Mouse (Mus musculus) hindbrain, embryonic 13.5 days (tissue): ENCODE data around the gene Kctd6. TPM values are rescaled to one million over a fixed set of nuclear protein-coding genes. Genes with fewer than 3 reads are reported as not detected.
"Not testable (repeated sequence)": the region's sequence is repeated elsewhere in the genome, so short reads cannot be mapped to it uniquely, and the experiment has no call there.

ENCODE experiments used
- ATAC-seq: fragments of 200-750 bp; cut with Nextera tagmentation; 2 replicates; pipeline ENCODE4 v1.8.0; 2017; ENCODE audit warnings: moderate TSS enrichment; ENCODE audit not compliant: low FRiP score
- H3K27ac ChIP-seq: fragments of 300-500 bp; sonication (generic); 2 replicates; pipeline ENCODE4 v1.5.1; 2015; ENCODE audit warnings: inconsistent platforms, mild to moderate bottlenecking, moderate library complexity
- H3K27me3 ChIP-seq: fragments of 300-500 bp; sonication (generic); 2 replicates; pipeline ENCODE4 v1.6.1; 2015; ENCODE audit warnings: mild to moderate bottlenecking, inconsistent platforms
- H3K36me3 ChIP-seq: fragments of 300-500 bp; sonication (generic); 2 replicates; pipeline ENCODE4 v1.6.1; 2015; ENCODE audit warnings: mild to moderate bottlenecking, inconsistent platforms
- H3K4me1 ChIP-seq: fragments of 300-500 bp; sonication (generic); replicated peaks from 2 replicates; pipeline ENCODE4 v1.6.1; 2015; ENCODE audit warnings: inconsistent platforms
- H3K4me2 ChIP-seq: fragments of 300-500 bp; sonication (generic); 2 replicates; pipeline ENCODE4 v1.6.1; 2015; ENCODE audit warnings: inconsistent platforms, mild to moderate bottlenecking, moderate library complexity
- H3K4me3 ChIP-seq: fragments of 300-500 bp; sonication (generic); 2 replicates; pipeline ENCODE4 v1.5.1; 2015; ENCODE audit warnings: mild to moderate bottlenecking, inconsistent platforms
- H3K9ac ChIP-seq: fragments of 300-500 bp; sonication (generic); 2 replicates; pipeline ENCODE4 v1.6.1; 2015; ENCODE audit warnings: mild to moderate bottlenecking, inconsistent platforms
- H3K9me3 ChIP-seq: fragments of 300-500 bp; sonication (generic); 2 replicates; pipeline ENCODE4 v1.6.1; 2016; ENCODE audit warnings: inconsistent platforms
- WGBS: fragments of 180-500 bp; shearing (Covaris S2); methylation state at CpG from one replicate; pipeline ENCODE4 v1.1.7; 2015; 5-methylcytosine and 5-hydroxymethylcytosine counted together
- polyA plus RNA-seq: library from polyadenylated mRNA; unstranded; fragments of >200 nt; fragmentation: Nextera tagmentation; extraction: Ambion mirVana; gene quantifications from 2 replicates; pipeline ENCODE4 v1.2.1, GENCODE M21; 2015

Kctd6 gene
- polyA plus RNA-seq = 4.1 and 5.1 TPM in 2 replicates

DNA sequence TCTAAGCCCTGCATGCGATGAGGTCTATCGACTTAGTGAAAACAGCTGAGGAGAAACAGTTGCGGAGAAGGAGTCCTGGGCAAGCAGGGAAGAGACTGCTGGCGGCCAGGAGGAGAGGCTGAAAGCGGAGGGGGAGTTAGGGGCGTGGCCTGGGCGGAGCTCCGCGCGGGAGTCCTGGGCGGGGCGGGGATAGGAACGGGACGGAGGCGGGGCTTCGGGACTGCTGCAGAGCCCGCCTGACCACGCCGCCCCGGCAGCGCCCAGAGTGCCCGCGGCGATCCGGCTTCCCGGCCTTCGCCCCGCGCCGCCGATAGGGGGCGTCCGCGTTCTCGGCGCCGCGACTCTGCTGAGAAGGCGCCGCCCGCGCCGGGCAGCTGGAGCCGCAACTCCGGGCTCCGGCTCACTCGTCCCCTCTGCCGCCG lies at the start of gene Kctd6:
Gene Kctd6, plus strand, starts transcription at position 338 of the 422 bp plus-strand sequence.
- peak within 1 kb of the TSS; percentile 66 for H3K4me3 ChIP-seq
- peak within 1 kb of the TSS; percentile 91 for H3K27ac ChIP-seq
- peak; percentile 97 for ATAC-seq
- peak within 1 kb of the TSS; percentile 81 for H3K4me2 ChIP-seq
- H3K9ac ChIP-seq = peak within 1 kb of the TSS; percentile 84
- H3K9me3 ChIP-seq = no peaks in the 10 kb centered on the region
- H3K27me3 ChIP-seq = peaks cover 26% of the 10 kb centered on the region
- H3K36me3 ChIP-seq = no peaks in the 10 kb centered on the region
- peaks cover 32% of the 10 kb centered on the region for H3K4me1 ChIP-seq
- under 1% methylated on average over 23 of the region's 49 CpGs for WGBS

DNA sequence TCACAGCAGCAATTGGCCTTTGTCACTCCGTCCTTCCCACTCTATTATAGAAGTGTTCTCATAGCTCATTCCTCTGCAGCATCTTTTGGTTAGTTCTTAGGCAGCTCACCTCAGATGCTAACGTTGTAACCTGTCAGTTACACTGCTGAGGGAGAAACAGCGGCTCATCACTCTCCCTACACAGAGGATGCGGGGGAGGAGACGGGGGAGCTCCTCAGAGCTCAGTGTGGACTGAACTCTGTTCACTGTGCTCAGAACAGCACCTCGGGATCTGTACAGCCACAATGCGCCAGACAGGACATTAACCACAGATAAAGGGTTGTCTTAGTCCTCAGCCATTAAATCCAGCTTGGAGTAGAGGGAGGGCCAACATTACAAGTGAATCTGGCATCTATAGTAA lies 49.5 kb upstream of the Kctd6 start:
- 83% methylated on average over 7 of the region's 7 CpGs for WGBS
- Histone ChIP-seq H3K27ac (no peak overlapping the region), H3K36me3 (peaks cover 95% of the 10 kb centered on the region), H3K4me2 (no peak overlapping the region), H3K9ac (no peak overlapping the region), H3K9me3 (no peaks in the 10 kb centered on the region), H3K4me1 (no peaks in the 10 kb centered on the region), H3K27me3 (no peaks in the 10 kb centered on the region), H3K4me3 (no peak overlapping the region)
- ATAC-seq = no peak

DNA sequence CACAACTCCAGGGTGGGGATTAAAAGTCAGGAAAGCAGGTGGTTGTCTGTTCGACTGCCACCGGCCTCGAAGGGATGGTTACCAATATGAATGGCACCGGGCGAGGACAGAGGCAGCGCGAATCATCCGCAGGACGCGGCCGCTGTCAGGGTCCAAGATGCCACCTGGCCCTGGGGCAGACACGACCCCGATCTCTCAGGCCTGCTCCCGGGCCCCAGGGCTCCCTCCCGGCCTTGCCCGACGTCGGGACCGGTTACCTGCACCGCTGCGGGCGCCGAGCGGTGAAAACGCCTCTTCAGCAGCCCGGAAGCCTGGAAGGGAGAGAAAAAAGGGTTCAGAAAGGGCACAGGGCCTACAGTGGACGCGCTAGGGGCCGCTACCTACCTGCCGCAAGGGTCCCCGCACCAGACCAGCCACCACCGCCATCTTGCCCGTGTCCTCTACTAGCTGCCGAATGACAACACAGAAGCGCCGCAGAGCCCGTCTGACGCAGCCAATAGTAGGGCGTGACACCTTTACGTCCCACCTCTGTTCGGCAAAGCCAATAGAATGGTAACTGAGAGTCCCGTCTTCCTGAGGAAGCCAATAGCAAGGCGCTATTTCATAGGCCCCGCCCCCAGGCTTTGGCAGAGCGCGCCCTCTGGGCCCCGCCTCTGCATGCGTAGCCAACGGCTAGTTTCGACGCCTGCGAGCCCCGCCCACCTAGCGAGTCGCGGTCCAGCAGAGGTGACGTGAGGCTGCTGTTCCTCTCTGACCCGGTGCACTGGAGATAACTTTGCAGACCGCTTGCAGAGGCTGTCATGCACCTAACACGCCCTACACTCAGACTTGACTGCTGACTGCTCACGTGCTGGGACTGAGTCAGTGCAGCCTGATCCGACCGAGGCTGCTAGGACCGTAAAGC lies 41.2 kb upstream of the Kctd6 start, which contains the start of gene Pdhb:
Gene Pdhb, minus strand, starts transcription at position 519 of the 904 bp plus-strand sequence.
- 1% methylated on average over 64 of the region's 64 CpGs for WGBS
- H3K4me1 ChIP-seq = peaks cover 10% of the 10 kb centered on the region

DNA sequence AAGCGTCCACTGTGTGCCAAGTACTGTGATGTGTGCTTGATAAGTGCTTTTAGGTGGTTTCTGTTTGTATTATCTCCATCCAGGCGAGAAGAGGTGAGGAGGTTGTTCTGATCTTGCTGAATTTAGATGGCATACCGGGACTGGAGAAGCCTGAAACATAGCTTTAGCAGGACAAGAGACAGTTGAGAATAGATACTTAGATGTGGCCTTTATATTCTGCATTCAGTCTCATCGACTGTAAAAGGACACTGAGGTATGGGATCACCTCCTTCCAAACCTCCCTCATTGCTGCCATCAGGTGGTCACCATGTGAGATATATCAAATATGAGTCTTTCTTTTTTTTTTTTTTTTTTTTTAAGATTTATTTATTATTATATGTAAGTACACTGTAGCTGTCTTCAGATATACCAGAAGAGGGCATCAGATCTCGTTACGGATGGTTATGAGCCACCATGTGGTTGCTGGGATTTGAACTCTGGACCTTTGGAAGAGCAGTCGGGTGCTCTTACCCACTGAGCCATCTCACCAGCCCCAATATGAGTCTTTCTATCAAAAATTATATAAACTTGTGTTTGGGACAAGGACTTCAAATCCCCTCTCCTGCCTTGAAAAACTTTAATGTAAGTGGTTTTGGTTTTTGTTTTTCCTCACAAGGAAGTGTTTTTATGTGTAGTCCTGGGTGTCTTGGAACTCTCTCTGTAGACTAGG lies 40.2 kb upstream of the Kctd6 start:
- not testable (repeated sequence) for H3K9me3 ChIP-seq, H3K27me3 ChIP-seq
- H3K36me3 ChIP-seq = peaks cover 24% of the 10 kb centered on the region
- peak; percentile 2; the same call in 1 of the 2 replicates for ATAC-seq
- H3K4me3 ChIP-seq = peak overlapping the region; percentile 98
- H3K9ac ChIP-seq = peak overlapping the region; percentile 73
- H3K27ac ChIP-seq = peak overlapping the region; percentile 76
- peak overlapping the region; percentile 84 for H3K4me2 ChIP-seq
- 31% methylated on average over 7 of the region's 7 CpGs for WGBS
- H3K4me1 ChIP-seq = peaks cover 10% of the 10 kb centered on the region

More for the DNA sequence above, 41.2 kb upstream of the Kctd6 start, which contains the start of gene Pdhb:
- Histone ChIP-seq H3K36me3 (peaks cover 34% of the 10 kb centered on the region), H3K9ac (peak within 1 kb of the TSS; percentile 94), H3K27ac (peak within 1 kb of the TSS; percentile 91), H3K4me2 (peak within 1 kb of the TSS; percentile 84), H3K9me3 (no peaks in the 10 kb centered on the region), H3K27me3 (no peaks in the 10 kb centered on the region), H3K4me3 (peak within 1 kb of the TSS; percentile 98)
- ATAC-seq = peak; percentile 100

DNA sequence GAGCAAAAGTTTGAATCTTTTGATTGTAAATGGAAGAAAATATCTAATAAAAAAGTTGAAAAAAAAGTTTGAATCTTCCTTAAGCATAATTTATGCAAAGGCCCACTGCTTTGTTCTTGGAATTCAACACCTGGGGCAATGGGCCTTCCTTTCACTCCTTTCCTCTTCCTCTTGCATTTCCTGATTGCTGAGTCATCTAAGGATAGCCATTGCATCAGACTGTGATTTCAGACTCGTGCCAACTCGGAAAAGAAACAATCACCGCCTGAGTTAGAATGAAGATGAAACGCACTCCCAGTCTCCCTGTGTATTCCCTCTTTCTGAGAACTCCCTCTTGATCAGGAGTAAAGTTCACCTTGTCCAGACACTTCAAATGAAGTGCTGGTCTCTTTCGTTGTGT lies 39.3 kb upstream of the Kctd6 start:
- 86% methylated on average over 5 of the region's 5 CpGs for WGBS
- H3K36me3 ChIP-seq = peaks cover 15% of the 10 kb centered on the region
- H3K4me2 ChIP-seq = no peak overlapping the region
- no peak for ATAC-seq
- no peak overlapping the region for H3K27ac ChIP-seq
- H3K4me1 ChIP-seq = peaks cover 10% of the 10 kb centered on the region
- H3K9me3 ChIP-seq = no peaks in the 10 kb centered on the region
- no peaks in the 10 kb centered on the region for H3K27me3 ChIP-seq
- H3K9ac ChIP-seq = no peak overlapping the region
- no peak overlapping the region for H3K4me3 ChIP-seq

DNA sequence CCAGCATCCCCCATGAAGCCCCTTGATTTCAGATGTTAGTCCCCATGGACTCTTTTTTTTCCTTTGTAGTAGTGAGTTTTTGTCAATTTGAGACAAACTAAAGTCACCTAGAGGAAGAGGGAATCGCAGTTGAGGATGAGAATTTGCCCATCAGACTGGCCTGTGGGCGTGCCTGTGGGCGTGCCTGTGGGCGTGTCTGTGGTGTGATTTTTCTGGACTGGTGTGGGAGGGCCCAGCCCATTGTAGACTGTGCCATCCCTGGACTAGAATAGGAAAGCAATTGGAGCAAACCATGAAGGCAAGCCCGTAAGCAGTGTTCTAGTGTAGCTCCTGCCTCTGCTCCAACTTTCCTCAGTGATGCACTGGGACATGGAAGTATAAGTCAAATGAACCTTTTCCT lies 37.7 kb upstream of the Kctd6 start:
- 54% methylated on average over 5 of the region's 5 CpGs for WGBS
- H3K27me3 ChIP-seq = no peaks in the 10 kb centered on the region
- H3K4me1 ChIP-seq = peaks cover 10% of the 10 kb centered on the region
- H3K9me3 ChIP-seq = no peaks in the 10 kb centered on the region
- H3K27ac ChIP-seq = no peak overlapping the region
- ATAC-seq = no peak
- no peak overlapping the region for H3K4me2 ChIP-seq
- no peaks in the 10 kb centered on the region for H3K36me3 ChIP-seq
- H3K4me3 ChIP-seq = no peak overlapping the region
- no peak overlapping the region for H3K9ac ChIP-seq

DNA sequence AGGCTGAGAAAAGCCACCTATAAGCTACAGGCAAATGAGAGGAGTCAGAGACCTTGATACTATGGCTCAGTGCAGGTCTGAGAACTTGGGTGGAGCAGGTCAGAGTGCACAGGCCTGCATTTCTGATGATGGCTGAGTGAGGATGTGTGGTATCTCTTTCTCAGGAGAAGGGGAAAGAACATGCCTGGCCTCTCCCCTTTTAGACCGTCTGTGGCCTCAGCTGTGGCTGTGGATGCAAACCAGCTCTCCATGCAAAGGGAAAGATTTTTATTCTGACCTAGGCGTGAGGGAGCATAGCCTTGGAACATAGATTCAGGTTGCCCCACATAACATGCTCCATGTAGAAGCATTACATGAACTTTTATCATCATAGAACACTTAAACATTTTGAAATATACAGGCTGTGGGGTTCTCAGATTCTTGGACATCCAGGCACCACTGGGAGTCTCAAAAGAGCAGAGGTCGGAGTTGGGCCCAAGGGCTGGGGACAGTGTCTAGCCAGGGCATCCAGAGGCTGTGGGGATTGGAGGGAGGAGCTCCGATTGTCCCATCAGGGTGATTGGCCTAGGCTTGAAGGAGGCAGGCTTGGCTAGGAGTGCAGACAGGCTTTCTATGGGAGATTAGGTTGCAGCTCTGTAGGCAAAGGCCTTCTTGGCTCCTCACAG lies 33.4 kb upstream of the Kctd6 start:
- WGBS = 73% methylated on average over 4 of the region's 4 CpGs
- H3K27me3 ChIP-seq = no peaks in the 10 kb centered on the region
- no peaks in the 10 kb centered on the region for H3K36me3 ChIP-seq
- no peak for ATAC-seq
- no peaks in the 10 kb centered on the region for H3K4me1 ChIP-seq
- H3K27ac ChIP-seq = no peak overlapping the region
- H3K9me3 ChIP-seq = no peaks in the 10 kb centered on the region
- H3K9ac ChIP-seq = no peak overlapping the region
- no peak overlapping the region for H3K4me3 ChIP-seq
- no peak overlapping the region for H3K4me2 ChIP-seq

DNA sequence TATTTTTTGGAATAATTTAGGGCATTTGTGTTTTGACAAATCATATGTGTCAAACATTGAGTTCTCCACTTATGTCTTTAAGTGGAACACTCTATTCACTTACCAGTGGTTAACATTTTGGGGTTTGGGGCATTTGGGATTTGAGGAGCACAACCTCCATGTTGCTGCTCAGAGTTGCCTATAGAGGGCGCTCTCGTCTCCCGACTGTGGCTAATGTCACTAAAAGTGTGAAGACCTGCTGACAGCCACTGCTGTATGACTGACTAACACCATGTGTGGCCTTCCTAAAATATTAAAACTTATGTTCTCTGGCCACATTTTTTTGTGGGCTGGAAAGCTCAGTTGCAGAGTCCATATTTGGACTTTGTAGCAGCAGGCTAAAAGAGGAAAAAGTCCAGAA lies 30.6 kb upstream of the Kctd6 start:
- no peak overlapping the region for H3K4me3 ChIP-seq
- H3K9me3 ChIP-seq = no peaks in the 10 kb centered on the region
- WGBS = 56% methylated on average over 3 of the region's 3 CpGs
- H3K9ac ChIP-seq = no peak overlapping the region
- ATAC-seq = no peak
- no peak overlapping the region for H3K4me2 ChIP-seq
- no peaks in the 10 kb centered on the region for H3K4me1 ChIP-seq
- no peak overlapping the region for H3K27ac ChIP-seq
- no peaks in the 10 kb centered on the region for H3K27me3 ChIP-seq
- H3K36me3 ChIP-seq = no peaks in the 10 kb centered on the region

DNA sequence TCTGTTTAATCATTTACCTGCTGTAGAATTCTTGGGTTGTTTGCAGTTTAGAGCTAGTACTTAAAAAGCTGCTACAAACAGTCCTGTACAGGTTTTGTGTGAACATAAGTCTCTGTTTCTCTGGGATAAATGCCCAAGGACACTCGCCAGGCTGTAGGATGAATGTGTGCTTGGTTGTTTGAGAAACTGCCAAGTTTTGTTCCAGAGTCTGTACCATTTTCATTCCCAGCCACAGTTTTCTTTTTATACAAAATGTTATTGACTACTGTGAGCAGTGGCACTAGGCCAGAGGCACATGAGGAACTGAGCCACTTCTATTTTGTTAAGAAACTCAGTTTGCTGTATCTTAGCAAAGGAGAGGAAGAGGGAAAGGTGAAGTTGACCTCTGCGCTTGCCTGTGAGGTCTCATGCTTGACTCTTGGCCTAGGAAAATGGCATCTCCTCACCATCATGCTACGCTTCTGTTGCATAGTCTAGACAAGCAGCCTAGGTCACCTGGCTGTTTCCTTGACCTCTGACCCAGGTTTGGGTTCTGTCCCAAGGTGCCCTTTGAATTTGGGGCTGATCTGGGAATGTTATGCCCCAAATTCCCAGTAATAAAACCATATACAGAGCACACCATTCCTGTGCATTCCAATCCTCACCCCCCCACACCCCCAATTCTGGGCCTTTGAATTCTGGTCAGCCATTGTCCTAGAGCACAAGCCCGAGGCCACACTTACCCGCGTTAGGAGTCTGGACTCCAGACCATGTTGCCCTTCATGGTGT lies 27.5 kb upstream of the Kctd6 start:
- Histone ChIP-seq H3K9ac (no peak overlapping the region), H3K4me1 (no peaks in the 10 kb centered on the region), H3K27ac (no peak overlapping the region), H3K36me3 (no peaks in the 10 kb centered on the region), H3K9me3 (no peaks in the 10 kb centered on the region), H3K4me3 (no peak overlapping the region), H3K27me3 (no peaks in the 10 kb centered on the region), H3K4me2 (no peak overlapping the region)
- ATAC-seq = no peak
- WGBS = 87% methylated on average over 6 of the region's 6 CpGs

DNA sequence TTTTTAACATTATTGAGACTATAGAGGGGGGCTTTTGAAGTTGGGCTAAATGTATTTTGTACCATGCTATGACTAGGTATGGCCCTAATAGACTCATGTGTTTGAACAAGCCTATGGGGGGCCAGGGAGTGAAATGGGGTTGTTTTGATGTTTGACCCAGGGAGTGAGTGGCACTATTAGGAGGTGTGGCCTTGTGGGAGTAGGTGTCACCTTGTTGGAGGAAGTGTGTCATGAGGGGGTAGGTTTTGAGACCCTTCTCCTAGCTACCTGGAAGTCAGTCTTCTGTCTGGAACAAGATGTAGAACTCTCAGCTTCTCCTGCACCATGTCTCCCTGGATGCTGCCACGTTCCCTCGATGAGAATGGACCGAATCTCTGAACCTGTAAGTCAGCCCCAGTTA lies 23.4 kb upstream of the Kctd6 start:
- Histone ChIP-seq H3K9me3 (no peaks in the 10 kb centered on the region), H3K9ac (no peak overlapping the region), H3K27me3 (no peaks in the 10 kb centered on the region), H3K4me1 (no peaks in the 10 kb centered on the region), H3K36me3 (no peaks in the 10 kb centered on the region), H3K27ac (no peak overlapping the region), H3K4me3 (no peak overlapping the region), H3K4me2 (no peak overlapping the region)
- 100% methylated on average over 3 of the region's 3 CpGs for WGBS
- no peak for ATAC-seq

DNA sequence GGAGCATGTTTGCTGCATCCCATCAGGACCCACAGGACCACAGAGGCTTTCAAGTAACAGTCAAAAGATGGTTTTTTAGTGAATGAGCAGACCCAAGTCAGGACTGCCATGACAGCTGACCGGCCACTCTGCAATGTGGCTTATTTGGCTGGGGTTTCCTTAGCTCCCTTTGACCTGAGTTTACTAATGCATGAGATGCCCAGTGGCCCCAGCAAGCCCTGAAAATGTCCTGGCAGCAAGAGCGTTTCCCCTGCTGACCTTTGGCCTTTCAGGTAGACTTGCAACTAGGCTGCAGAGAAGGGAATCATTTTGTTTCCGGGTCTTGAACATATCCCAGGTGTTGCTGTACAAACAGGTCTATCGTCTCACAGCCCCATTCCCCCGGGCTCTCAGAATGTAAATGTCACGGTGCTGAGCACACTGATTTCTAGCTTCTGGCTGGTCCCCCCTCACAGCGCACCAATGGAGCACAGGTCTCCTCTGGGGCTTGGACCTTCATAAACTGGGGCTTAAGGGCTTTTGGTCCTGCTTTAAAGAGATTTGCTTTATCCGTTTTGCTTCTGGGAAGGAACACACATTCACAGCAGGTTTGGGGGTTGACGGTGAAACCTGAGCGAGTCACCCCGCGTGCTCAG lies 22.5 kb upstream of the Kctd6 start:
- no peak overlapping the region for H3K4me2 ChIP-seq
- H3K4me1 ChIP-seq = no peaks in the 10 kb centered on the region
- H3K9me3 ChIP-seq = no peaks in the 10 kb centered on the region
- no peak for ATAC-seq
- H3K27ac ChIP-seq = no peak overlapping the region
- no peak overlapping the region for H3K9ac ChIP-seq
- 80% methylated on average over 12 of the region's 12 CpGs for WGBS
- H3K4me3 ChIP-seq = no peak overlapping the region
- H3K36me3 ChIP-seq = no peaks in the 10 kb centered on the region
- H3K27me3 ChIP-seq = no peaks in the 10 kb centered on the region
